Mouse (Mus musculus) erythroblast, embryonic 14.5 days (primary cell): ENCODE measurements around the gene Inava.

ENCODE experiments used
- GATA1 ChIP-seq: IDR thresholded peaks from 2 replicates; pipeline ENCODE4 v1.6.1; 2012; ENCODE audit warnings: low read length, inconsistent platforms, mixed read lengths
- TAL1 ChIP-seq: IDR thresholded peaks from 3 replicates; pipeline ENCODE4 v1.6.1; 2012; ENCODE audit warnings: low read length, inconsistent platforms, mixed read lengths

- TF ChIP-seq TAL1 (no peak), GATA1 (no peak)
Observed at GRCm38 (mm10) chr1:136229040-136229373, 5.1 kb downstream of the Inava start.
